Mouse (Mus musculus) E14TG2a.4 (cell line): ENCODE measurements around the gene Slc25a30.

Source experiments
- CTCF ChIP-seq: conservative IDR thresholded peaks from 2 replicates; pipeline ENCODE4 v1.5.1; 2014; ENCODE audit warnings: low read length
- POU5F1 ChIP-seq: IDR thresholded peaks from 2 replicates; pipeline ENCODE4 v1.6.1; 2014; ENCODE audit warnings: low read length, borderline replicate concordance

- no peak for TF ChIP-seq CTCF
- TF ChIP-seq POU5F1: no peak
These were observed at the start of gene Slc25a30 for GRCm38 (mm10) chr14:75786868-75787793.
